Mouse (Mus musculus): ENCODE results near the gene Qtrt1.

GRCm38 (mm10) chr9:21435777-21436635, 24.4 kb downstream of the Qtrt1 start:
- TF ChIP-seq POLR2A (IDR thresholded peaks at IDR 0.05; ENCODE audit: borderline replicate concordance, insufficient read depth, low read length) (no peak), CTCF (IDR thresholded peaks at IDR 0.05; ENCODE audit: borderline replicate concordance, insufficient read depth, low read depth, low read length) (no peak)
